In genomic region chr14:21191966-21192365, GRCm38 (mm10) we compare ENCODE assay signal across 33 mouse cellular contexts.
A peak's percentile ranks its signal among the peaks of the same experiment; 100 is the strongest.
DNase-seq lines count a peak whose midpoint lies in the region; ATAC-seq and TF ChIP-seq lines count a peak whose summit lies in the region.
"Had no signal": no experiment of that assay in that cellular context is flagged by ENCODE, and none has a peak within 500 bp of the region (broad histone marks: within the 10 kb centered on the region; RNA-seq: fewer than 3 reads in every experiment).

No protein-coding gene starts in this region.

- ATAC-seq in embryonic facial prominence, embryonic 14.5 days (ENCODE audit: low read depth), result no peak
- no peak for ATAC-seq in lung, embryonic 14.5 days (ENCODE audit: insufficient read depth)
- no peak for ATAC-seq in megakaryocyte-erythroid progenitor cell, adult 5-6 weeks (replicated peaks; ENCODE audit: low FRiP score, low TSS enrichment, poor library complexity, severe bottlenecking)
- ATAC-seq: forebrain, embryonic 13.5 days; inflammation-experienced regulatory T-cells, adult 6 months; liver, embryonic 12.5 days; liver, postnatal 0 days had no signal

- no peaks in the 10 kb centered on the region for H3K9me3 ChIP-seq in embryonic facial prominence, embryonic 14.5 days (ENCODE audit: control insufficient read depth, low read length)
- no peaks in the 10 kb centered on the region for H3K9me3 ChIP-seq in embryonic facial prominence, embryonic 10.5 days
- H3K9me3 ChIP-seq in lung, embryonic 14.5 days (ENCODE audit: low read depth, low read length), result no peaks in the 10 kb centered on the region
- H3K9me3 ChIP-seq: embryonic facial prominence, embryonic 13.5 days; forebrain, embryonic 13.5 days; G1E; limb, embryonic 13.5 days; liver, embryonic 12.5 days; neural tube, embryonic 15.5 days; stomach, embryonic 15.5 days had no signal

- peak; percentile 39 for DNase-seq in embryonic facial prominence, embryonic 14.5 days (ENCODE audit: low spot score)
- no peak for DNase-seq in embryonic facial prominence, embryonic 10.5 days (ENCODE audit: low spot score)
- DNase-seq in lung, embryonic 14.5 days, result peak; percentile 26
- DNase-seq in lung, adult 2 months, result no peak
- DNase-seq in adipocyte (ENCODE audit: low spot score), result peak; percentile 26
- DNase-seq in thymus, adult 2 months, result no peak
- DNase-seq: adrenal gland, adult 2 months; adrenal gland, postnatal 36 days; cerebellum, adult 8-10 months; cerebellum, postnatal 36 days; embryo, embryonic 11 days; gastrocnemius, postnatal 14 days; kidney, adult 11 months; kidney, postnatal 36 days; liver, postnatal 0 days; lung, postnatal 14 days; midbrain, embryonic 14.5 days; retina, postnatal 1 day; right cerebral cortex, postnatal 14 days; thymus, postnatal 14 days had no signal

- 50% methylated on average over 6 of the region's 6 CpGs for WGBS in embryonic facial prominence, embryonic 14.5 days
- WGBS in embryonic facial prominence, embryonic 10.5 days, result 85% methylated on average over 6 of the region's 6 CpGs
- 57% methylated on average over 6 of the region's 6 CpGs for WGBS in lung, embryonic 14.5 days
- 70% methylated on average over 6 of the region's 6 CpGs for WGBS in lung, adult 2 months
- 87% methylated on average over 6 of the region's 6 CpGs for WGBS in thymus, adult 2 months

- peaks cover 4% of the 10 kb centered on the region; the same call in 1 of the 2 replicates for H3K4me1 ChIP-seq in embryonic facial prominence, embryonic 14.5 days (ENCODE audit: control insufficient read depth, insufficient read depth, low read length)
- no peaks in the 10 kb centered on the region for H3K4me1 ChIP-seq in embryonic facial prominence, embryonic 10.5 days
- H3K4me1 ChIP-seq in lung, embryonic 14.5 days (ENCODE audit: insufficient read depth), result no peaks in the 10 kb centered on the region
- H3K4me1 ChIP-seq in lung, adult 2 months (ENCODE audit: control insufficient read depth, insufficient read depth, low read length), result peaks cover 3% of the 10 kb centered on the region; the same call in 1 of the 2 replicates
- peaks cover 5% of the 10 kb centered on the region for H3K4me1 ChIP-seq in thymus, adult 2 months (replicated peaks; ENCODE audit: control insufficient read depth, insufficient read depth, low read length)
- H3K4me1 ChIP-seq: liver, embryonic 12.5 days; stomach, embryonic 15.5 days had no signal

- no peak overlapping the region for H3K4me3 ChIP-seq in embryonic facial prominence, embryonic 14.5 days (ENCODE audit: low read depth, low read length)
- H3K4me3 ChIP-seq in embryonic facial prominence, embryonic 10.5 days, result no peak overlapping the region
- no peak overlapping the region for H3K4me3 ChIP-seq in lung, embryonic 14.5 days (ENCODE audit: low read depth, low read length)
- H3K4me3 ChIP-seq in lung, adult 2 months (replicated peaks; ENCODE audit: extremely low read depth, low read depth, low read length), result no peak overlapping the region
- no peak overlapping the region for H3K4me3 ChIP-seq in thymus, adult 2 months (ENCODE audit: control insufficient read depth, insufficient read depth, low read length)
- H3K4me3 ChIP-seq: embryonic facial prominence, embryonic 13.5 days; forebrain, embryonic 13.5 days; layer of hippocampus, adult 2 months; left cerebral cortex, adult 2 months; limb, embryonic 13.5 days; liver, embryonic 12.5 days; neural tube, embryonic 15.5 days; stomach, embryonic 15.5 days had no signal

- no peaks in the 10 kb centered on the region for H3K36me3 ChIP-seq in embryonic facial prominence, embryonic 14.5 days (ENCODE audit: control insufficient read depth, insufficient read depth, low read length)
- no peaks in the 10 kb centered on the region for H3K36me3 ChIP-seq in embryonic facial prominence, embryonic 10.5 days (replicated peaks)
- H3K36me3 ChIP-seq in lung, embryonic 14.5 days (ENCODE audit: insufficient read depth), result no peaks in the 10 kb centered on the region
- no peaks in the 10 kb centered on the region for H3K36me3 ChIP-seq in thymus, adult 2 months (ENCODE audit: control insufficient read depth, insufficient read depth, low read length)
- H3K36me3 ChIP-seq: embryonic facial prominence, embryonic 13.5 days; limb, embryonic 13.5 days; liver, embryonic 12.5 days; neural tube, embryonic 15.5 days; stomach, embryonic 15.5 days had no signal

- no peak overlapping the region for H3K27ac ChIP-seq in embryonic facial prominence, embryonic 14.5 days (replicated peaks; ENCODE audit: low read depth, low read length)
- no peak overlapping the region for H3K27ac ChIP-seq in embryonic facial prominence, embryonic 10.5 days (replicated peaks)
- no peak overlapping the region for H3K27ac ChIP-seq in lung, embryonic 14.5 days (ENCODE audit: low read depth)
- H3K27ac ChIP-seq in thymus, adult 2 months (ENCODE audit: control insufficient read depth, insufficient read depth, low read length), result no peak overlapping the region
- H3K27ac ChIP-seq: embryonic facial prominence, embryonic 13.5 days; forebrain, embryonic 13.5 days; hindbrain, embryonic 14.5 days; layer of hippocampus, adult 2 months; left cerebral cortex, adult 2 months; limb, embryonic 13.5 days; liver, embryonic 12.5 days; neural tube, embryonic 15.5 days; stomach, embryonic 15.5 days had no signal

- TF ChIP-seq POLR2A in lung, adult 2 months (IDR thresholded peaks at IDR 0.05; ENCODE audit: borderline replicate concordance, extremely low read depth, low read depth, low read length), result no peak
- TF ChIP-seq POLR2A in thymus, adult 2 months (IDR thresholded peaks at IDR 0.05; ENCODE audit: control insufficient read depth, extremely low read depth, insufficient read depth, low read length, poor library complexity), result no peak

- no peaks in the 10 kb centered on the region for H3K27me3 ChIP-seq in embryonic facial prominence, embryonic 14.5 days (replicated peaks; ENCODE audit: control insufficient read depth, insufficient read depth, low read length)
- no peaks in the 10 kb centered on the region for H3K27me3 ChIP-seq in embryonic facial prominence, embryonic 10.5 days (replicated peaks; ENCODE audit: low read depth, poor library complexity, severe bottlenecking)
- no peaks in the 10 kb centered on the region for H3K27me3 ChIP-seq in lung, embryonic 14.5 days (ENCODE audit: insufficient read depth, low read length)
- no peaks in the 10 kb centered on the region for H3K27me3 ChIP-seq in thymus, adult 2 months (ENCODE audit: control insufficient read depth, insufficient read depth, low read length)
- H3K27me3 ChIP-seq: embryonic facial prominence, embryonic 13.5 days; forebrain, embryonic 13.5 days; limb, embryonic 13.5 days; liver, embryonic 12.5 days; neural tube, embryonic 15.5 days; stomach, embryonic 15.5 days had no signal

- no peak overlapping the region for H3K4me2 ChIP-seq in embryonic facial prominence, embryonic 14.5 days (ENCODE audit: low read depth, low read length)
- no peak overlapping the region for H3K4me2 ChIP-seq in lung, embryonic 14.5 days
- H3K4me2 ChIP-seq: embryonic facial prominence, embryonic 13.5 days; forebrain, embryonic 13.5 days; heart, embryonic 11.5 days; hindbrain, embryonic 14.5 days; limb, embryonic 13.5 days; liver, embryonic 12.5 days; neural tube, embryonic 15.5 days; stomach, embryonic 15.5 days had no signal

- TF ChIP-seq CTCF in lung, embryonic 14.5 days (IDR thresholded peaks at IDR 0.05; ENCODE audit: low read depth), result no peak
- no peak for TF ChIP-seq CTCF in lung, adult 2 months (IDR thresholded peaks at IDR 0.05; ENCODE audit: insufficient read depth, low read length)
- TF ChIP-seq CTCF in thymus, adult 2 months (IDR thresholded peaks at IDR 0.05; ENCODE audit: borderline replicate concordance, control insufficient read depth, extremely low read depth, insufficient read depth, low read length, poor library complexity), result no peak

- no peak overlapping the region for H3K9ac ChIP-seq in embryonic facial prominence, embryonic 14.5 days (ENCODE audit: low read depth, low read length)
- no peak overlapping the region for H3K9ac ChIP-seq in lung, embryonic 14.5 days
- H3K9ac ChIP-seq: embryonic facial prominence, embryonic 13.5 days; forebrain, embryonic 13.5 days; hindbrain, embryonic 14.5 days; limb, embryonic 13.5 days; liver, embryonic 12.5 days; liver, postnatal 0 days; neural tube, embryonic 15.5 days; stomach, embryonic 15.5 days had no signal

Comparison
In these comparisons a context has a peak if more than half of its experiments do, and no peak if none do; other contexts are left out.
1. DNase-seq: peak in embryonic facial prominence, embryonic 14.5 days (single experiment), lung, embryonic 14.5 days (single experiment) and adipocyte (single experiment); none in embryonic facial prominence, embryonic 10.5 days (single experiment), lung, adult 2 months (single experiment) and thymus, adult 2 months (single experiment).